Mouse (Mus musculus) liver, adult 2 months (tissue): ENCODE results near the gene Utrn.

Experiments used
- CTCF ChIP-seq: fragments of 200-500 bp; IDR thresholded peaks from 2 replicates; pipeline ENCODE4 v1.5.1; 2011; ENCODE audit warnings: low read depth, low read length, control low read depth
- POLR2A ChIP-seq: fragments of 200-500 bp; IDR thresholded peaks from 2 replicates; pipeline ENCODE4 v1.6.1; 2011; ENCODE audit warnings: low read length, control low read depth; ENCODE audit not compliant: insufficient read depth; ENCODE audit errors: extremely low read depth

GRCm38 (mm10) chr10:12615723-12616122, 253.4 kb downstream of the Utrn start:
- TF ChIP-seq POLR2A, result no peak
- no peak for TF ChIP-seq CTCF
